Mouse (Mus musculus) ES-E14 (cell line): ENCODE results near the gene Disp3. TPM values are rescaled to one million over a fixed set of nuclear protein-coding genes. Genes with fewer than 3 reads are reported as not detected.

Experiments used
- DNase-seq: peaks from one replicate; pipeline ENCODE4 v3.0.0-alpha.2; 2013; ENCODE audit warnings: low read depth, low spot score
- H3K27ac ChIP-seq: 2 replicates; pipeline ENCODE4 v1.5.1; 2012; ENCODE audit warnings: low read depth, mild to moderate bottlenecking, low read length, moderate library complexity, mixed read lengths; ENCODE audit not compliant: poor library complexity, insufficient read depth, severe bottlenecking
- H3K36me3 ChIP-seq: 2 replicates; pipeline ENCODE4 v1.6.1; 2012; ENCODE audit warnings: mild to moderate bottlenecking, low read length, moderate library complexity, mixed read lengths; ENCODE audit not compliant: control insufficient read depth, poor library complexity, insufficient read depth, severe bottlenecking
- H3K4me1 ChIP-seq, 2 experiments: fragments of 150-350 bp in 1 of 2; sonication (generic) in 1 of 2; 2 replicates each; pipeline ENCODE4 v1.6.1; 2012; ENCODE audit warnings: low read length in 2 of 2, mild to moderate bottlenecking in 1 of 2, mixed read lengths in 1 of 2; ENCODE audit not compliant: control insufficient read depth in 2 of 2, insufficient read depth in 2 of 2, poor library complexity in 1 of 2
- H3K4me3 ChIP-seq, 2 experiments: fragments of 150-350 bp in 1 of 2; sonication (generic) in 1 of 2; 2 replicates each; pipeline ENCODE4 v1.5.1; 2012; ENCODE audit warnings: low read length in 2 of 2, low read depth in 1 of 2, mild to moderate bottlenecking in 1 of 2, mixed read lengths in 1 of 2; ENCODE audit not compliant: insufficient read depth in 1 of 2, poor library complexity in 1 of 2, severe bottlenecking in 1 of 2
- H3K9ac ChIP-seq: 2 replicates; pipeline ENCODE4 v1.6.1; 2012; ENCODE audit warnings: low read depth, mild to moderate bottlenecking, low read length, mixed read lengths; ENCODE audit not compliant: poor library complexity, insufficient read depth, severe bottlenecking
- H3K9me3 ChIP-seq: fragments of 150-350 bp; sonication (generic); 2 replicates; pipeline ENCODE4 v1.6.1; 2012; ENCODE audit warnings: low read depth, mild to moderate bottlenecking, low read length; ENCODE audit not compliant: control insufficient read depth, insufficient read depth
- CHD2 ChIP-seq: IDR thresholded peaks from 2 replicates; pipeline ENCODE4 v1.6.1; 2014; ENCODE audit warnings: mild to moderate bottlenecking, low read depth, low read length, inconsistent platforms
- HCFC1 ChIP-seq: IDR thresholded peaks from 2 replicates; pipeline ENCODE4 v1.6.1; 2012; ENCODE audit warnings: low read length, inconsistent platforms, borderline replicate concordance; ENCODE audit not compliant: insufficient read depth
- MAFK ChIP-seq: IDR thresholded peaks from 2 replicates; pipeline ENCODE4 v1.6.1; 2014; ENCODE audit warnings: mild to moderate bottlenecking, low read depth, low read length, inconsistent platforms; ENCODE audit not compliant: insufficient read depth
- ZC3H11A ChIP-seq: IDR thresholded peaks from 2 replicates; pipeline ENCODE4 v1.6.1; 2012; ENCODE audit warnings: low read depth, mild to moderate bottlenecking, inconsistent platforms, low read length, borderline replicate concordance
- ZNF384 ChIP-seq: IDR thresholded peaks from 2 replicates; pipeline ENCODE4 v1.6.1; 2012; ENCODE audit warnings: low read depth, low read length, inconsistent platforms
- in situ Hi-C, 2 experiments: fragments of 600-800 bp; cut with MboI; formaldehyde crosslinking; loops; one replicate each; pipeline ENCODE4 v1.15.1; 2025; ENCODE audit warnings: low sequenced_read_pairs in 2 of 2, inconsistent platforms in 1 of 2; ENCODE audit not compliant: unreplicated experiment in 2 of 2
- total RNA-seq: library from RNA; depleted of rRNA; stranded (reverse); fragments of 300-350 nt; gene quantifications from 2 replicates; pipeline ENCODE4 v1.2.3, GENCODE M21; 2012

Gene Disp3
- total RNA-seq, 1 experiment = 1.6 TPM

GRCm38 (mm10) chr4:148276816-148277491 lies 10.8 kb downstream of the Disp3 start:
- Histone ChIP-seq H3K36me3 (no peaks in the 10 kb centered on the region), H3K9ac (no peak overlapping the region), H3K9me3 (no peaks in the 10 kb centered on the region), H3K4me1 (no peaks in the 10 kb centered on the region), H3K4me3 (no peak overlapping the region), H3K27ac (no peak overlapping the region)
- no peak for DNase-seq
- TF ChIP-seq ZC3H11A = no peak
- no peak for TF ChIP-seq HCFC1
- TF ChIP-seq CHD2 = no peak
- TF ChIP-seq MAFK = no peak
- TF ChIP-seq ZNF384 = no peak
- in situ Hi-C loops = no loop called here

GRCm38 (mm10) chr4:148274671-148275070 lies 13.1 kb downstream of the Disp3 start:
- no peaks in the 10 kb centered on the region for H3K36me3 ChIP-seq
- in situ Hi-C loops = no loop called here
- H3K9ac ChIP-seq = no peak overlapping the region
- H3K4me3 ChIP-seq = no peak overlapping the region
- H3K9me3 ChIP-seq = no peaks in the 10 kb centered on the region
- H3K27ac ChIP-seq = no peak overlapping the region
- TF ChIP-seq ZC3H11A (no peak), MAFK (no peak), HCFC1 (no peak), CHD2 (no peak), ZNF384 (no peak)
- no peaks in the 10 kb centered on the region; a peak in 3 of 4 replicates for H3K4me1 ChIP-seq
- DNase-seq = no peak

DNA sequence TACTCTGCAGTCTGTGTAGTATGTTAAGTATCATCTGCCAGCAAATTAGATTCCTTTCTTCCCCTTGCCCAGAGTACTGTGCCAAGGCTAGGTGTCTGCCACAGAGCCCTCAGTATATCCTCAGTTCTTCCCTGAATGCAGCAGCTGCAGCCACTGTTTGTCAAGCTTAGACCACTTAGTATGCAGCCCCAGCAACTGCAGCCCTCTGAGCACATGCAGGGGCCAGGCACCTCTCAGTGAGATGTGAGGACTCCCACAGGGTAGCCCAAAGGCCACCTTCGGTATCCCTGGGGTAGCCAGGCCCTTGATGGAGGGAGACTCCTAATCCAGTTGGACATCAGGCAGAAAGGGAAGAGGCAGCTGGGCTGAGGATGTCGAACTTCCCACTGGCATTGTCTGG lies 14.5 kb downstream of the Disp3 start:
- no peak for TF ChIP-seq MAFK
- no peak for TF ChIP-seq ZNF384
- TF ChIP-seq CHD2 = no peak
- no peak for TF ChIP-seq HCFC1
- TF ChIP-seq ZC3H11A = no peak
- H3K4me1 ChIP-seq = no peaks in the 10 kb centered on the region; a peak in 3 of 4 replicates
- H3K9ac ChIP-seq = no peak overlapping the region
- no peak for DNase-seq
- no peak overlapping the region for H3K4me3 ChIP-seq
- H3K9me3 ChIP-seq = no peaks in the 10 kb centered on the region
- in situ Hi-C loops = no loop called here
- no peak overlapping the region for H3K27ac ChIP-seq
- H3K36me3 ChIP-seq = no peaks in the 10 kb centered on the region

GRCm38 (mm10) chr4:148271656-148272055 lies 16.1 kb downstream of the Disp3 start:
- H3K4me3 ChIP-seq = peak overlapping the region; percentile 39 to 65
- no peak overlapping the region for H3K9ac ChIP-seq
- in situ Hi-C loops = no loop called here
- DNase-seq = peak; percentile 74
- no peaks in the 10 kb centered on the region for H3K36me3 ChIP-seq
- TF ChIP-seq MAFK (no peak), HCFC1 (no peak), ZC3H11A (no peak), CHD2 (no peak), ZNF384 (no peak)
- no peaks in the 10 kb centered on the region; a peak in 3 of 4 replicates for H3K4me1 ChIP-seq
- H3K9me3 ChIP-seq = no peaks in the 10 kb centered on the region
- no peak overlapping the region for H3K27ac ChIP-seq
